Mouse (Mus musculus) right cerebral cortex, adult 2 months (tissue): ENCODE results near the gene Hck.

ENCODE experiments used
- DNase-seq, 2 experiments: peaks; one replicate each; pipeline ENCODE4 v3.0.0; 2021 to 2022; ENCODE audit warnings: low spot score in 2 of 2

The Hck gene

DNA sequence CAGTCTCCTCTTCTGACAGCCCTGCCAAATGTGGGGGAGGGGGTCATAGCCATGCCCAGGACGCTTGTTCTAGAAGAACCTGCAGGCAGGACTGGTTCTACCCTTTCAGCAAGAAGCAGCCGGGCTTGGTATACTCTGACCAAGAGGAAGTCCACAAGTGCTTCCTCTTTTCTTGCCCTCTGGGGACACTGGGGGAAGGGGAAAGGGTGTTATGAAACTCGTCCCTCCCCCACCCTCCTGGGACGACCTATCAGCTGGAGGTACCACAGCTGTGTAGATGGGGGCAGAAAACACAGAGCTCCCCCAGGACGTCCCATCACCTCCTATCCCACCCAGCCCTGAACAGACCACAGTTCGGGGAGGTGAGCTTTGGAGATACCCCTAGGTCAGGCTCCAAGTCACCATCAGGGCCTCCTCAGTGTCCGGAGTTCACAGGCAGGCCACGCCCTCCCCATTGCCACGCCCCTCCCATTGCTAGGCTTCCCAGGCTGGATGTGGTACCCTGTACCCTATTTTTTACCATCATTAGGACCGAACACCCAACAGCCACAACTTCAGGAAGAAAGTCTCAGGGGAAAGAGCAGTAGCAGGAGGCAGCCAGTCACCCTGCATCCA is 17.6 kb upstream of the Hck start:
- no peak for DNase-seq

- no peak for DNase-seq
These were observed 1.1 kb upstream of the Hck start for GRCm38 (mm10) chr2:153107046-153107766.

DNA sequence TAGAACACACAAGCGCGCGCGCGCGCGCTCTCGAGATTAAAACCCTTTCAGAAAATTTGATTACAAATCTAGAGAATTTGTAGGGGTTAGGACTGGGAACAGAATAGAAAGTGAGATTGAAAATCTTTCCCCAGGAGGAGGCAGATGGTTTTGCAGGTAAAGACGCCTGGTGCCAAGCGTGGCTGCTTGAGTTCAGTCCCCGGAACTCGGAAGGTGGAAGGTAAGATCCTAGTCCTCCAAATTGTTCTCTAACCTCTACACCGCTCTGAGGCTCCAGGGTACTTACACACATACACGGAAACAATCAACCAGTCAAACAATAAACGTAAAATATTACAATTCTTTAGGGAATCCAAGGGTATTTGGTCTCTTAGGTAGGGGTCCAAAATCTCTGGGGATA is 466 bp upstream of the Hck start:
- DNase-seq, result no peak

DNA sequence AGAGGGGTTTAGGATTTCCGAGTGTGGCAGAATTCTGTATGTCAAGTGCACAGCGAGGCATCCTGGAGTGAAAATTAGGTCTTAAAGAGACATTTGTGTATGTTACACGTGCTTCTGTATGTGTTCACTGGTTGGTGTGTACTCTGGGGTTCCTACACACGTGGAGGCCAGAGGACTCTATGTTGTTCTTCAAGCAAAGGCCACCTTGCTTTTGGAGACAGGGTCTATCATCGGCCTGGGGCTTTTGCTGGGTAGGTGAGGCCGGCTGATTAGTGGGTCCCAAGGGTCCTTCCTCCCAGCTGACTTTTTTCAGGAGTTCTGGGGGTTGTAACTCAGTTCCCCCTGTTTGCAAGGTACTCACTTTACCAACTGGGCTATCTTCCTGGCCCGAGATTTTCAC is 1.3 kb downstream of the Hck start:
- DNase-seq, result no peak

GRCm38 (mm10) chr2:153111298-153111697 is 3.0 kb downstream of the Hck start:
- DNase-seq, result no peak

- DNase-seq, result no peak
These were observed 7.4 kb downstream of the Hck start for GRCm38 (mm10) chr2:153115679-153116081.

- DNase-seq, result no peak
These were observed 8.8 kb downstream of the Hck start for GRCm38 (mm10) chr2:153117051-153117486.

DNA sequence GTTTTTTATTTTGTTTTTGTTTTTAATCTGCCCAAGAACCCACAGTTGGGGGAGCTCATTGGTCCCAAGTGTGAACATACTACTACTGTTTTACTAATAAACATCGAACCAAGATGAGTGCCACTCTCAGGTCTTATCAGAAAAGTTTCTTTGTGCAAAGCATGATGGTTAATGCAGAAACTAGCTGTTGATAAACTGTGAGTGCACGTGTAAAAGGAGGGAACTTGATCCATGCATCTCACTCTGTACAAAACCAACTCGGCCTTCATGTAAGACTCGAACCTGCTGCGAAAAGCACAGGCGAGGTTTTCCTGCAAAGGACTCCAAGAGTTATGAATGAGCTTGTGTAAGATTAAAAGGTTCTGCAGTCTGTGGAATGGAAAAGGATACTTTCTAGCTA is 11.2 kb downstream of the Hck start:
- DNase-seq, result no peak

DNA sequence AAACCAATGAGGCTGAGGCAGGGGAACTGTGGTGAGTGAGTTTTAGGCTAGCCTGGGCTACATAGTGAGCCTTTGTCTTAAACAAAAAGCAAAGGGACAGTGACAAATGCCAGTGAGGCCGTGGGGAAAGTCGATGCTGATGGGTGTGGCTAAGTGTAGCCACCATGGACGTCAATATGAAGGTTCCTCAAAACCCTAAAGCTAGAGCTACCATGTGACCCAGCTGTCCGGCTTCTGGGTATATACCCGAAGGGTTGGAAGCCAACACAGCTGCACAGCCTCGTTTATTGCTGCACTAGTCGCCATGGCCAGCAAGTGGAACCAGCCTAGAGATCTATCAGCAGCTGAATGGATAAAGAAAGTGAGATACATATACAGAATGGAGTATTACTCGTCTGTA is 11.9 kb downstream of the Hck start:
- DNase-seq, result no peak

DNA sequence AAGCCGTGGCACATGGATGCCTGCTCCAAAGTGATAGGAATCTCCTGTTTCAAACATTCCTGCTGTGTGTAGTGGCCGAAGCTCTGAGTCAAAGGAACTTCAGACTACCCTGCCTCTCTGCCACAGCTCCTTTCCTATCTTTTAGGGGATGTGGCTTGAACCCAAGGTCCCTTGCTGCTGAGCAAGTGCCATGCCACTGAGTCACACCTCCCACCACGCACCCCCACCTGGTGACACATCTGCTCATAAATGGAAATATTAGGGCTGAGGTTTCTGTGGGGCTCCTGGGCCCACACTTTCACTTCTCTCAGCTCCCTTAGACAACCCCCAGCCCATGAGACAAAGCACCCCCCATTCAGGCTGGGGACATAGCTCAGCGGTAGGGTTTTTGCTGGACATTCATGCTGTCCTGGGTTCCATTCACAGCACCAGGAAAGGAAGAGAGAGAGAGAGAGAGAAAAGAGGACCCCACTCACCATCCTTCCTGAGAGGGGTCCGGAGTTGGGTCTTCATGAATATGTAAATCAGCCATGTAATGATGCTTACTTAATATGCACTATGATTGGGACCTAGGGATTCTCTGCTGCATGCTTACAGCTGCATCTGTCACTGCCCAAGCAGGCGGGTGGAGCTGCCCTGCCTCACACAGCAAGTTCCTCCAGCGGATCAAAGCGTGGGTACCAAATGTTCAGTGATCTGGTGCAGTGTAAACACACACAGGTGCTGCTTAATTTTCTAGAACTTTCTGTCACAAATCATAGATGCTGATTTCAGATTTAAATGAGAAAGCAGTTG is 13.8 kb downstream of the Hck start:
- DNase-seq, result no peak

GRCm38 (mm10) chr2:153122701-153123100 is 14.4 kb downstream of the Hck start:
- no peak for DNase-seq

DNA sequence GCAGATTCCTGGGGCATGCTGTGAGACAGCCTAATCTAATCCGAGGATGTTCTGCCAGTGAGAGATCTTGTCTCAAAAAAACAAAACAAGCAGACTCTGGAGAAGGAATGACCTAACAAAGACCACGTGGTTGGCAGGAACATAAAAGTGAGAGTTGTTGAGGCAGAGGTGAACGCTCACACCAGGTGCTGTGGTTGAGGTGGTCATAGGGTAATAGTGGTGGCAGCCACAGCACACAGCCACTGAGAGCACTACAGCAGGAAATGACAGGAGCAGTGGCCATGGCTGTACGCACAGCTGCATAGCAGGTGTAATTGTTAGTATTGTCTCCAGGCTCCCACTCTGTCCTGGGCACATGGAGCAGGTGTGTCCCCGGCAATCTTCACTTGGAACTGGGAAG is 17.6 kb downstream of the Hck start:
- DNase-seq, result no peak

DNA sequence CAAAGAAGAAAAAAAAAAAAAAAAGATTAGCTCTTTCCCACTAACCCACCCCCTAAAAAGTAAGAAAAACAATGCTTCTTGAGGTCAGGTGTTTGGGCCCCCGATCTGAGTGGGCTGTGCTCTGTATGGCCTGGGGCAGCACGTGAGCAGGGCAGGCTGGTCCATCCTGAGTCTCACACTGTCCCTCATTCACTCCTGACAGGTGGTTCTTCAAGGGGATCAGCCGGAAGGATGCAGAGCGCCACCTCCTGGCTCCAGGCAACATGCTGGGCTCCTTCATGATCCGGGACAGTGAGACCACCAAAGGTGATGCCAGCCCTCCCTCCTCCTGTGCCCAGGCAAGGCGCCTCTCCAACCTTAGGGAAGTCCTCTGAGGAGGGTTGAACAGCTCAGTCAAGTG is 22.8 kb downstream of the Hck start:
- no peak for DNase-seq

DNA sequence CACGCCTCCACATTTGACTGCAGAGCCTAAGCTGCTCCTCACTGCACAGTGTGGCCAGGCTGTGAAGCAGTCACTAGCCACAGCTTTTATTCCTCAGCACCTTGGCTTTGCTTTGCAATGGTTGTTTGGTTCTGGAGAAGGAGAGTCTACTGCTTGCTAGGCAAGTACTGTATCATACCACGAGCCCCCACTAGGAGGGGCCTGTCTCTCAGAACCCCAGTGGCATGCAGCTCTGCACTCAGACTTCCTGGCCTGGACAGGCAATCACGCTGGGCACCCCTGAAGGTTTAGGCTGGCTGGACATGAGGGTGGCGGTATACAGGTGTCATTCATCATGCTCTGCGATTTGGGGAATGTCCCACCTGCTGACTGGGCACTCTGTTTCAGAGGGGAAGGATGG is 26.0 kb downstream of the Hck start:
- no peak for DNase-seq

- DNase-seq, result no peak
These were observed 27.9 kb downstream of the Hck start for GRCm38 (mm10) chr2:153136211-153136610.

- DNase-seq, result no peak
These were observed 30.9 kb downstream of the Hck start for GRCm38 (mm10) chr2:153139158-153139557.

GRCm38 (mm10) chr2:153139996-153140613 is 31.8 kb downstream of the Hck start:
- DNase-seq, result peak; percentile 23 to 30

DNA sequence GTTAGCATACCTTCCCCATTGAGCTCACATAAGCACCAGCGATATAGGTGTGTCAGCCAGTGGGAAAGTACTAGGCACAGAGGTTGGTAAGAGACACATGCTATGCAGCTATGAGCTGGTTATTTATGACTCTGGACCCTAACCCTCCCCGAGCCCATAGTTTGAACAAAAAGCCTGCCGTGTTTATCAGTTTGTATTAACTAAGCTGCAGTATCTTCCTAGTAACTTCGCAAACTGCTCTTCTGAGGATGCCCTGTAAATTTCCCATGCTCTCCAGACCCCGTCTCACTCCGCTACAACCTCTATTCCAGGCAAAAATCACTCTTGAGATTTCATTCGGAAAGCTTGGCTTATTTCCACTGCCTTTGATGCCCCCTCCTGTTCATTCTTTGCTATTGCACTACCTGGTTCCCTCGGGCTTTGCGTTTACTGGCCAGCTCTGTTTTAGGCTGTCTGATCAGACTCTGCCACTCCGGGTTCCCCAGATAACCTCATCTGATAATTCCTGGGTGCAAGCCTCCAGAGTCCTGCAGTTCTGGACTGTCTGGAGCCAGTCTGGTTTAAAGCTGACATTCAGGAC is 34.4 kb downstream of the Hck start:
- peak; percentile 72 to 76 for DNase-seq

GRCm38 (mm10) chr2:153145346-153145745 is 37.1 kb downstream of the Hck start:
- DNase-seq, result no peak

GRCm38 (mm10) chr2:153147236-153147635 is 39.0 kb downstream of the Hck start:
- no peak for DNase-seq

DNA sequence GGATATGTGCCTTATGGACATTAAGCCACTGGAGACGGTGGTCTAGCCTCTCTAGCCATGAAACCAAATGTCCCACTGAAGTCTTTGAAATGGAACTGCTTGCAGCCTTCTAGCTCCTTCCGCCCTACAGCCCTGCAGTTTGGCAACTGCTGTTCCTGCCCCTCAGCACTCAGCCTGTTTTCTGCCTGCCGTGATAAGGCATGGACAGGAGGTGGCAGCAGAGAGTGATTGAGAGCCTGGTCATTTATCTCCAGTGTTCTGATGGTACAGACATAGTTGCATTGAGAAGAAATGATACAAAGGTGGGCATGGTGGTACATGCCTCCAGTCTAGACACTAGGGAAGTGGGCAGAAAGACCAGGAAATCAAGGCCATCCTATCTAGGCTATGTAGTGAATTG is 39.4 kb downstream of the Hck start:
- DNase-seq, result peak; percentile 75 to 81

DNA sequence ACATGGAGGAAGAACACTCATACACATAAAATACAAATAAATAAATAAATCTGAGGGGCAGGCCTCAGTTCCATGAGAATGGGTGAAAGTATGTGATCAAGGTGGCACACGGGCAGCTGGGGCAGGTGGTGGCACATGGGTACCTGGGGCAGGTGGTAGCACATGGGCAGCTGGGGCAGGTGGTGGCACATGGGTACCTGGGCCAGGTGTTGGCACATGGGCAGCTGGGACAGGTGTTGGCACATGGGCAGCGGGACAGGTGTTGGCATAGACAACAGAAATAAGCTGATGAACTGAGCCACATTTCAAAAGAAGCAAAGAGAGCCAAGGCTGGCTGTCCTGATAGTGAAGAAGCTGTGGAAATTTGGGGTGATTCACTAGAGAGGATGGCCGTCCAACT is 41.5 kb downstream of the Hck start:
- DNase-seq, result no peak
